Mouse (Mus musculus) G1E-ER4 (cell line): ENCODE measurements around the gene Gm29609. TPM values are rescaled to one million over a fixed set of nuclear protein-coding genes. Genes with fewer than 3 reads are reported as not detected.

ENCODE experiments used
- GATA1 ChIP-seq: IDR thresholded peaks from one replicate; pipeline ENCODE4 v1.8.0; 2012; ENCODE audit warnings: low read length, inconsistent platforms
- polyA plus RNA-seq: library from polyadenylated mRNA; stranded (reverse); fragments of >175 nt; gene quantifications from 2 replicates; pipeline ENCODE4 v1.2.3, GENCODE M21; 2012

Gene Gm29609
- polyA plus RNA-seq, 1 experiment, result 0.95 TPM

GRCm38 (mm10) chr5:31199893-31200292 is 20.2 kb upstream of the Gm29609 start:
- no peak for TF ChIP-seq GATA1

- no peak for TF ChIP-seq GATA1
Observed at GRCm38 (mm10) chr5:31199321-31199892, 19.7 kb upstream of the Gm29609 start.

- no peak for TF ChIP-seq GATA1
Observed at GRCm38 (mm10) chr5:31198616-31199320, 19.1 kb upstream of the Gm29609 start.

- TF ChIP-seq GATA1, result no peak
Observed at GRCm38 (mm10) chr5:31198170-31198569, 18.5 kb upstream of the Gm29609 start.

- TF ChIP-seq GATA1, result no peak
Observed at GRCm38 (mm10) chr5:31197072-31197471, 17.4 kb upstream of the Gm29609 start.

GRCm38 (mm10) chr5:31196207-31196606 is 16.5 kb upstream of the Gm29609 start:
- no peak for TF ChIP-seq GATA1

- TF ChIP-seq GATA1, result no peak
Observed at GRCm38 (mm10) chr5:31195671-31196070, 16.0 kb upstream of the Gm29609 start.

GRCm38 (mm10) chr5:31194486-31195485 is 15.1 kb upstream of the Gm29609 start:
- TF ChIP-seq GATA1, result no peak

GRCm38 (mm10) chr5:31193631-31194281 is 14.0 kb upstream of the Gm29609 start:
- TF ChIP-seq GATA1, result no peak

- TF ChIP-seq GATA1, result no peak
Observed at GRCm38 (mm10) chr5:31192939-31193630, 13.4 kb upstream of the Gm29609 start, which contains the start of the genes Snx17 and Eif2b4. Snx17 (plus strand) TSS chr5:31193227. Eif2b4 (minus strand) TSS chr5:31193430.

- no peak for TF ChIP-seq GATA1
Observed at GRCm38 (mm10) chr5:31192045-31192938, 12.6 kb upstream of the Gm29609 start.

GRCm38 (mm10) chr5:31190201-31190600 is 10.5 kb upstream of the Gm29609 start:
- no peak for TF ChIP-seq GATA1

GRCm38 (mm10) chr5:31188223-31188840 is 8.6 kb upstream of the Gm29609 start:
- TF ChIP-seq GATA1, result no peak
